Mouse (Mus musculus) CH12.LX (cell line): ENCODE results near the gene 5031439G07Rik.

Experiments
- BHLHE40 ChIP-seq: IDR thresholded peaks from 2 replicates; pipeline ENCODE4 v1.6.1; 2011; ENCODE audit warnings: mild to moderate bottlenecking, low read depth, low read length, improper control_type of control experiment
- CTCF ChIP-seq, 2 experiments: IDR thresholded peaks in 1 of 2; conservative IDR thresholded peaks in 1 of 2; 2 replicates each; pipeline ENCODE4 v1.5.1; 2011 to 2012; ENCODE audit warnings: low read depth in 2 of 2, low read length in 2 of 2, improper control_type of control experiment in 1 of 2, inconsistent platforms in 1 of 2, mild to moderate bottlenecking in 1 of 2, moderate library complexity in 1 of 2
- E2F4 ChIP-seq: IDR thresholded peaks from 2 replicates; pipeline ENCODE4 v1.6.1; 2011; ENCODE audit warnings: low read depth, low read length, improper control_type of control experiment; ENCODE audit not compliant: insufficient replicate concordance
- EP300 ChIP-seq: IDR thresholded peaks from 2 replicates; pipeline ENCODE4 v1.6.1; 2011; ENCODE audit warnings: low read length, improper control_type of control experiment
- POLR2A ChIP-seq: IDR thresholded peaks from 2 replicates; pipeline ENCODE4 v1.6.1; 2011; ENCODE audit warnings: low read depth, mild to moderate bottlenecking, improper control_type of control experiment, low read length
- ZKSCAN1 ChIP-seq: IDR thresholded peaks from 2 replicates; pipeline ENCODE4 v1.6.1; 2012; ENCODE audit warnings: low read depth, inconsistent platforms, low read length, improper control_type of control experiment, borderline replicate concordance

GRCm38 (mm10) chr15:84925495-84926018 lies 62.8 kb downstream of the 5031439G07Rik start:
- TF ChIP-seq CTCF (conservative IDR thresholded peaks at IDR 0.05 in 1 of 2, IDR thresholded peaks at IDR 0.05 in 1 of 2; ENCODE audit: low read depth in 2 of 2, low read length in 2 of 2) (peak; percentile 11 to 61; a peak in 2 of 4 replicates), ZKSCAN1 (no peak), E2F4 (no peak), EP300 (no peak), POLR2A (no peak), BHLHE40 (no peak)
